In the genomic region with DNA sequence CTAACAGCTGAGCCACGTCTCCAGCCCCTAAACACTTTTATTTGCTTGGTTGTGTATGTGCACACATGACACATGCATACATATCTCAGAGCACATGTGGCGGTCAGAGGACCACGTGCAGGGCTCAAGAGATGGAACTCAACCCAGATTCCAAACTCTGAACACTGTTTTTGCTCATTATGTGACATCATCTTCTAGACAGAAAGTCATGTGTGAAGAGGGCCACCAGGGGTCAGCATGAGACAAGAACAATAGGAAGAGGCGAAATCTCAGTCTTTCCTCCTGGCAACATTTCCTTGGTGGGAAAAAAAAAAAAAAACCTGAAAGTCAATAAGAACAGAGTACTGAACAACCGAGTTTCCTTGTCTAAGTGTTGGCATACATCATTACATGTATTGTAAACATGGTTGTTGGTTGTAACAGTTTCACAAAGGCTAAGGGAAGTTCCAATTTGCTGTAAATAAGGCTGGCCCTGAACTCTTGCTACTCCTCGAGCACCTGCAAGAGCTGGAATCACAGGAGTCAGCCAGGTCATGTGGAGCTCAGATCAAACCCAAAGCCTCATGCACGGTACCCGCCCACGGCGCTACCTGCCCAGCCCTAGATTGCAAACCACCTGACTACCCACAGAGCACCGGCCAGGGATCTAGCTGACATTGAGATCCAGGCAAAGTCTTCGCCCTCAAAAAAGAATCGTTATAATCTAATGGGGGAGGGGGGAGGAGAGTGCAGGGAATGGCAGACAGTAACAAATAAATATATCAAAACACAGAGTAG, we compare ENCODE assay signal across 9 mouse cellular contexts. TPM values are rescaled to one million over a fixed set of nuclear protein-coding genes. Genes with fewer than 3 reads are reported as not detected.
DNase-seq lines count a peak whose midpoint lies in the region; ATAC-seq and TF ChIP-seq lines count a peak whose summit lies in the region.
"Had no signal": no experiment of that assay in that cellular context is flagged by ENCODE, and none has a peak within 500 bp of the region (broad histone marks: within the 10 kb centered on the region; RNA-seq: fewer than 3 reads in every experiment).

No protein-coding gene starts in this region.

- no peaks in the 10 kb centered on the region for H3K9me3 ChIP-seq in forebrain, embryonic 16.5 days (ENCODE audit: control insufficient read depth, low read length)

- 0 out of 2 replicates have a peak, but pooled peaks have one; percentile 26 for ATAC-seq in frontal cortex, adult (ENCODE audit: low TSS enrichment)
- no peak for ATAC-seq in forebrain, embryonic 16.5 days

- WGBS in thymus, adult 2 months, result 69% methylated on average over 13 of the region's 13 CpGs
- WGBS in forebrain, embryonic 16.5 days, result 57% methylated on average over 13 of the region's 13 CpGs

- DNase-seq in frontal cortex, postnatal 25 days (ENCODE audit: low spot score in 2 of 2), result no peak
- peak; percentile 56 for DNase-seq in thymus, adult 2 months
- no peak for DNase-seq in thymus, adult 18-20 months
- DNase-seq in frontal cortex, postnatal 36 days (ENCODE audit: low spot score in 2 of 2), result peak; percentile 32 to 57
- DNase-seq in kidney, postnatal 14 days, result peak; percentile 56
- peak; percentile 85 for DNase-seq in retina, embryonic 14.5 days (ENCODE audit: low spot score)

- no peaks in the 10 kb centered on the region for H3K36me3 ChIP-seq in thymus, adult 2 months (ENCODE audit: control insufficient read depth, insufficient read depth, low read length)
- no peaks in the 10 kb centered on the region for H3K36me3 ChIP-seq in forebrain, embryonic 16.5 days (ENCODE audit: control insufficient read depth, insufficient read depth)

- no peak overlapping the region for H3K9ac ChIP-seq in forebrain, embryonic 16.5 days (replicated peaks; ENCODE audit: low read depth, low read length)

- H3K4me3 ChIP-seq in thymus, adult 2 months (ENCODE audit: control insufficient read depth, insufficient read depth, low read length), result no peak overlapping the region
- H3K4me3 ChIP-seq in forebrain, embryonic 16.5 days (replicated peaks; ENCODE audit: low read length), result no peak overlapping the region
- H3K4me3 ChIP-seq: myocyte had no signal

- H3K4me2 ChIP-seq in forebrain, embryonic 16.5 days (ENCODE audit: low read length), result no peak overlapping the region

- H3K27ac ChIP-seq in thymus, adult 2 months (ENCODE audit: control insufficient read depth, insufficient read depth, low read length), result no peak overlapping the region
- no peak overlapping the region for H3K27ac ChIP-seq in forebrain, embryonic 16.5 days (ENCODE audit: low read length)

- H3K4me1 ChIP-seq in thymus, adult 2 months (replicated peaks; ENCODE audit: control insufficient read depth, insufficient read depth, low read length), result peaks cover 9% of the 10 kb centered on the region
- no peaks in the 10 kb centered on the region for H3K4me1 ChIP-seq in forebrain, embryonic 16.5 days (replicated peaks; ENCODE audit: control insufficient read depth, insufficient read depth, low read length)

- H3K27me3 ChIP-seq in thymus, adult 2 months (ENCODE audit: control insufficient read depth, insufficient read depth, low read length), result no peaks in the 10 kb centered on the region
- no peaks in the 10 kb centered on the region for H3K27me3 ChIP-seq in forebrain, embryonic 16.5 days (replicated peaks; ENCODE audit: control insufficient read depth, insufficient read depth, low read length)

- TF ChIP-seq POLR2A in thymus, adult 2 months (IDR thresholded peaks at IDR 0.05; ENCODE audit: control insufficient read depth, extremely low read depth, insufficient read depth, low read length, poor library complexity), result no peak

- no peak for TF ChIP-seq CTCF in thymus, adult 2 months (IDR thresholded peaks at IDR 0.05; ENCODE audit: borderline replicate concordance, control insufficient read depth, extremely low read depth, insufficient read depth, low read length, poor library complexity)

RNA-seq across cellular contexts. Expression of a gene that starts 23.8 kb away (rescaled TPM):
- polyA plus RNA-seq in thymus, adult 2 months (2012; rRNA removed), result 0.10 and 0.38 TPM in 2 replicates
- polyA plus RNA-seq in forebrain, embryonic 16.5 days (2015; fragmentation: Nextera tagmentation; extraction: Ambion mirVana), result 9.2 and 11.2 TPM in 2 replicates
- polyA plus RNA-seq: myocyte had no signal

RNA-seq across cellular contexts. Expression of a gene that starts 50.5 kb away (rescaled TPM):
- polyA plus RNA-seq in thymus, adult 2 months (2012; rRNA removed), result 0.16 TPM in 1 of 2 replicates, not detected in the other
- polyA plus RNA-seq in forebrain, embryonic 16.5 days (2015; fragmentation: Nextera tagmentation; extraction: Ambion mirVana), result 9.4 and 14.0 TPM in 2 replicates
- polyA plus RNA-seq: myocyte had no signal

Comparison
In these comparisons a context has a peak if more than half of its experiments do, and no peak if none do; other contexts are left out.
1. DNase-seq: peak in thymus, adult 2 months (single experiment), frontal cortex, postnatal 36 days (2 of 2), kidney, postnatal 14 days (single experiment) and retina, embryonic 14.5 days (single experiment); none in frontal cortex, postnatal 25 days (0 of 2) and thymus, adult 18-20 months (0 of 2).